Mouse (Mus musculus) heart, adult 2 months (tissue): ENCODE measurements around the gene Stox2. TPM values are rescaled to one million over a fixed set of nuclear protein-coding genes. Genes with fewer than 3 reads are reported as not detected.
"Not testable (repeated sequence)": the region's sequence is repeated elsewhere in the genome, so short reads cannot be mapped to it uniquely, and the experiment has no call there.

Experiments
- DNase-seq, 2 experiments: peaks; one replicate each; pipeline ENCODE4 v3.0.0; 2021
- H3K27ac ChIP-seq: fragments of 200-600 bp; 2 replicates; pipeline ENCODE4 v1.8.1; 2022
- H3K27me3 ChIP-seq: fragments of 200-500 bp; 2 replicates; pipeline ENCODE4 v1.6.1; 2012; ENCODE audit warnings: mild to moderate bottlenecking, low read length, inconsistent platforms, mixed read lengths; ENCODE audit not compliant: control insufficient read depth, insufficient read depth
- H3K36me3 ChIP-seq: fragments of 200-500 bp; 2 replicates; pipeline ENCODE4 v1.6.1; 2012; ENCODE audit warnings: low read length, inconsistent platforms; ENCODE audit not compliant: control insufficient read depth, insufficient read depth
- H3K4me1 ChIP-seq: fragments of 200-500 bp; 2 replicates; pipeline ENCODE4 v1.6.1; 2011; ENCODE audit warnings: low read length; ENCODE audit not compliant: control insufficient read depth, insufficient read depth
- H3K4me3 ChIP-seq: fragments of 200-600 bp; 2 replicates; pipeline ENCODE4 v1.8.1; 2022
- H3K79me2 ChIP-seq: fragments of 200-500 bp; replicated peaks from 2 replicates; pipeline ENCODE4 v1.6.1; 2012; ENCODE audit warnings: mild to moderate bottlenecking, inconsistent platforms, low read length, moderate library complexity, mixed read lengths; ENCODE audit not compliant: control insufficient read depth, insufficient read depth
- H3K9ac ChIP-seq: fragments of 200-500 bp; 2 replicates; pipeline ENCODE4 v1.6.1; 2012; ENCODE audit warnings: low read depth, mild to moderate bottlenecking, control low read depth, inconsistent platforms, low read length, mixed read lengths
- CTCF ChIP-seq: fragments of 200-600 bp; IDR thresholded peaks from 2 replicates; pipeline ENCODE4 v1.8.1; 2022; ENCODE audit warnings: antibody characterized with exemption, mild to moderate bottlenecking, moderate library complexity
- EP300 ChIP-seq: fragments of 200-500 bp; IDR thresholded peaks from 2 replicates; pipeline ENCODE4 v1.6.1; 2011; ENCODE audit warnings: low read depth, low read length, control low read depth; ENCODE audit not compliant: insufficient read depth
- POLR2A ChIP-seq: fragments of 200-500 bp; IDR thresholded peaks from 2 replicates; pipeline ENCODE4 v1.6.1; 2011; ENCODE audit warnings: mild to moderate bottlenecking, low read depth, low read length, control low read depth; ENCODE audit not compliant: insufficient read depth
- WGBS: fragments of 180-500 bp; shearing (Covaris S2); methylation state at CpG from one replicate; pipeline ENCODE4 v1.1.7; 2018; 5-methylcytosine and 5-hydroxymethylcytosine counted together
- intact Hi-C: fragments of 180-260 bp; cut with DNase I; formaldehyde crosslinking; loops from one replicate; pipeline ENCODE4 v1.15.1; 2025
- polyA plus RNA-seq: library from polyadenylated mRNA; depleted of rRNA; stranded (reverse); fragments of >200 nt; gene quantifications from 2 replicates; pipeline ENCODE4 v1.2.3, GENCODE M21; 2012
- total RNA-seq, 2 experiments: library from RNA; stranded (reverse); gene quantifications; 2 replicates each; pipeline ENCODE4 v1.2.3; 2021

Gene Stox2
- total and polyA plus RNA-seq, 3 experiments: 2.6 to 11.3 (median 10.1) TPM

GRCm38 (mm10) chr8:47482354-47483071, 36.4 kb upstream of the Stox2 start:
- Histone ChIP-seq H3K9ac (no peak overlapping the region), H3K36me3 (no peaks in the 10 kb centered on the region), H3K27me3 (no peaks in the 10 kb centered on the region; the same call in 1 of the 2 replicates), H3K4me3 (no peak overlapping the region), H3K27ac (no peak overlapping the region), H3K4me1 (no peaks in the 10 kb centered on the region), H3K79me2 (no peaks in the 10 kb centered on the region)
- no peak for DNase-seq
- intact Hi-C loops: no loop called here
- TF ChIP-seq CTCF (no peak), POLR2A (no peak), EP300 (no peak)
- 84% methylated on average over 12 of the region's 12 CpGs for WGBS

GRCm38 (mm10) chr8:47480039-47480438, 33.9 kb upstream of the Stox2 start:
- intact Hi-C loops: no loop called here
- H3K79me2 ChIP-seq: no peaks in the 10 kb centered on the region

GRCm38 (mm10) chr8:47461650-47462049, 15.5 kb upstream of the Stox2 start:
- peak overlapping the region; percentile 75 for H3K27ac ChIP-seq

More at GRCm38 (mm10) chr8:47480039-47480438, 33.9 kb upstream of the Stox2 start:
- no peak for DNase-seq
- Histone ChIP-seq H3K9ac (no peak overlapping the region), H3K36me3 (no peaks in the 10 kb centered on the region), H3K27me3 (no peaks in the 10 kb centered on the region), H3K4me1 (no peaks in the 10 kb centered on the region), H3K4me3 (no peak overlapping the region), H3K27ac (no peak overlapping the region)
- TF ChIP-seq EP300 (no peak), POLR2A (no peak), CTCF (no peak)
- WGBS: 66% methylated on average over 7 of the region's 7 CpGs

DNA sequence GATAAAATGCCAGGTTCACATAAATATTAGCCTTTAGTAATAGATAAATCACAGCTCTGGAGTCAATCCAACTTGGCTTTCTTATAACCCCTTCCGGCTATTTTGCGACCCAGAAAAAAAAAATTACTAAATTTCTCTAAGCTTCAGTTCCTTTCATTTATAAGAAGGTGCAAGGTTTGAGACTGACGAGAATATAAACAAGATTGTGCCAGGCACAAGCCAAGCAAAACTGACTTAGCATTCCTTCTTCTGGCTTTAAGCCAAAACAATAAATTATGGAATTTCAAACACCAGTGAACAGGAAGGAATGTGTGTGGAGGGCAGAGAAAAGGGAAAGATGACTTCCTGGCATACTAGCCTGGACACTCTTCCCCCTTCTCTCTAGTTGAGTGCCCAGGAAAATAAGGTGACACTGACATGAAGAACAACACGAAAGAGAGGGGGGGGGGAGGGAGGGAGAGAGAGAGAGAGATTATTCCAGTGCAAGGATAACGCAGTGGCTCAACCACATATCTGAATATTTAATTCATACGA, 13.1 kb upstream of the Stox2 start:
- Histone ChIP-seq H3K4me1 (peaks cover 1% of the 10 kb centered on the region; the same call in 1 of the 2 replicates), H3K4me3 (no peak overlapping the region), H3K79me2 (no peaks in the 10 kb centered on the region), H3K27me3 (no peaks in the 10 kb centered on the region), H3K9ac (no peak overlapping the region), H3K36me3 (peaks cover 2% of the 10 kb centered on the region; the same call in 1 of the 2 replicates), H3K27ac (no peak overlapping the region)
- intact Hi-C loops: no loop called here
- no peak for TF ChIP-seq CTCF
- DNase-seq: no peak
- WGBS: 59% methylated on average over 6 of the region's 6 CpGs

More at GRCm38 (mm10) chr8:47461650-47462049, 15.5 kb upstream of the Stox2 start:
- Histone ChIP-seq H3K4me3 (no peak overlapping the region), H3K4me1 (peaks cover 1% of the 10 kb centered on the region; the same call in 1 of the 2 replicates), H3K36me3 (peaks cover 2% of the 10 kb centered on the region; the same call in 1 of the 2 replicates), H3K27me3 (no peaks in the 10 kb centered on the region), H3K9ac (no peak overlapping the region), H3K79me2 (no peaks in the 10 kb centered on the region)
- DNase-seq: peak; percentile 56 to 68
- TF ChIP-seq EP300: 0 out of 2 replicates have a peak, but pooled peaks have one; percentile 32
- TF ChIP-seq POLR2A: peak; percentile 51; the same call in 1 of the 2 replicates
- TF ChIP-seq CTCF: no peak
- 23% methylated on average over 10 of the region's 10 CpGs for WGBS
- intact Hi-C loops: loop anchor here (10.0 kb wide), 1 partner anchor 47 kb away; no protein-coding TSS in a partner anchor

GRCm38 (mm10) chr8:47458591-47458990, 12.4 kb upstream of the Stox2 start:
- peaks cover 1% of the 10 kb centered on the region; the same call in 1 of the 2 replicates for H3K4me1 ChIP-seq
- H3K36me3 ChIP-seq: peaks cover 2% of the 10 kb centered on the region; the same call in 1 of the 2 replicates
- no peak for TF ChIP-seq CTCF
- no peak for TF ChIP-seq POLR2A
- TF ChIP-seq EP300: no peak
- H3K79me2 ChIP-seq: no peaks in the 10 kb centered on the region
- intact Hi-C loops: no loop called here
- no peak overlapping the region for H3K27ac ChIP-seq
- no peak overlapping the region for H3K9ac ChIP-seq
- no peak for DNase-seq
- H3K27me3 ChIP-seq: no peaks in the 10 kb centered on the region
- no peak overlapping the region for H3K4me3 ChIP-seq
- 93% methylated on average over 10 of the region's 10 CpGs for WGBS

- 66% methylated on average over 2 of the region's 2 CpGs for WGBS
- 0 out of 2 replicates have a peak, but pooled peaks have one; percentile 11 for TF ChIP-seq EP300
- intact Hi-C loops: not testable (repeated sequence)
These were observed 3.0 kb upstream of the Stox2 start for GRCm38 (mm10) chr8:47449211-47449610.

More at GRCm38 (mm10) chr8:47449211-47449610, 3.0 kb upstream of the Stox2 start:
- not testable (repeated sequence) for H3K27me3 ChIP-seq, H3K4me1 ChIP-seq, DNase-seq, H3K27ac ChIP-seq, H3K9ac ChIP-seq, H3K4me3 ChIP-seq, H3K79me2 ChIP-seq, H3K36me3 ChIP-seq
